8 mouse cellular contexts compared by ENCODE assay signal in genomic region chr1:166038731-166039332, GRCm38 (mm10).
"Had no signal": no experiment of that assay in that cellular context is flagged by ENCODE, and none has a peak within 500 bp of the region (broad histone marks: within the 10 kb centered on the region; RNA-seq: fewer than 3 reads in every experiment).

No protein-coding gene starts in this region.

- DNase-seq: liver, postnatal 0 days; lung, adult 2 months; lung, postnatal 14 days; lung, postnatal 36 days; right cerebral cortex, postnatal 14 days; thymus, adult 2 months; thymus, postnatal 25 days; thymus, postnatal 4 days had no signal
